Mouse (Mus musculus): ENCODE data around the gene Gm10382. TPM values are rescaled to one million over a fixed set of nuclear protein-coding genes. Genes with fewer than 3 reads are reported as not detected.
"Not testable (repeated sequence)": the region's sequence is repeated elsewhere in the genome, so short reads cannot be mapped to it uniquely, and the experiment has no call there.

The Gm10382 gene
- polyA plus RNA-seq, 2 experiments = 0.10 TPM; not detected in 1

- no peak overlapping the region for H3K9ac ChIP-seq (replicated peaks)
- no peak overlapping the region for H3K27ac ChIP-seq
- TF ChIP-seq CTCF (IDR thresholded peaks at IDR 0.05; ENCODE audit: low read depth) = no peak
Measured at GRCm38 (mm10) chr5:125383637-125384420, 5.3 kb upstream of the Gm10382 start.

DNA sequence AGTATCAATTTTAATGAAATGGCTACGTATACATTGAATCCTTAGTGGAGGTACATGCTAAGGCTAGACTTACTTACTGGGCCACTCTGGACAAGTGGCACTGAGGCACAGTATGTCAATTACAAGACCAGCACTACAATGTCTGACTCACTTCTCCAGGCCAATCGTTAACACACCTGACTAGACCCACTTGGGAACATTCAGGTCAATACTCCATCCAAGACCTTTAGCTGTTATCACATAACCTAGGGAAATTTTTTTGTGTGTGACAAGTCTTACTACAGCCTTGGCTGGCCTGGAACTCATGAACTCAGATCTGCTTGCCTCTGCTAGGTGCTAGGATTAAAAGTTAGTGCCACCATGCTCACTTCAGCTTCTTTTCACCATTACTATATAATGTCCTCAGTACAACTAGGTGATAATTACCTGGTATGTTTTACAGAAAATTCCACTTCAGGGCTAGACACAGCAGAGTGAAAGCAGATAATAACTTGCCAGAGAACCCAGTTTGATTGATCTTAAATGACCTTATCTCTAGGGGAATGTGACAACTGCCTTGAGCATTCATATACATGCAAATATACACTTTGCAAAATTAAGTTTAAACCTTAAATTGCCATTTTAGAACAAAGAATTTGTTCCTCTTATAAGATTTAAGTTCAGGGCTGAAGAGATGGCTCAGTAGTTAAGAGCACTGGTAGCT is 4.5 kb upstream of the Gm10382 start:
- H3K27ac ChIP-seq = no peak overlapping the region
- DNase-seq (ENCODE audit: low read depth in 3 of 3, low spot score in 3 of 3) (no peak), ATAC-seq (ENCODE audit: insufficient read depth) (no peak)
- H3K4me2 ChIP-seq (ENCODE audit: low read depth) = no peak overlapping the region
- H3K9me3 ChIP-seq (ENCODE audit: control insufficient read depth, low read length) = no peaks in the 10 kb centered on the region
- no peak overlapping the region for H3K4me3 ChIP-seq (ENCODE audit: insufficient read depth in 1 of 2, low read depth in 2 of 2, low read length in 2 of 2)
- peaks cover 0 to 6% of the 10 kb centered on the region in 2 experiments; a peak in 3 of 4 replicates for H3K4me1 ChIP-seq (replicated peaks; ENCODE audit: control insufficient read depth in 2 of 2, insufficient read depth in 2 of 2, low read length in 1 of 2)
- TF ChIP-seq CTCF (IDR thresholded peaks at IDR 0.05; ENCODE audit: low read depth) (no peak), EP300 (IDR thresholded peaks at IDR 0.05; ENCODE audit: low read depth) (no peak)
- peaks cover 24% of the 10 kb centered on the region for H3K36me3 ChIP-seq (replicated peaks; ENCODE audit: control insufficient read depth, insufficient read depth, low read depth)
- H3K9ac ChIP-seq (replicated peaks) = no peak overlapping the region
- H3K27me3 ChIP-seq (ENCODE audit: control insufficient read depth, insufficient read depth, low read length) = no peaks in the 10 kb centered on the region
- 76% methylated on average over 2 of the region's 2 CpGs for WGBS (ENCODE audit: insufficient replicate concordance)

More at GRCm38 (mm10) chr5:125383637-125384420, 5.3 kb upstream of the Gm10382 start:
- DNase-seq (ENCODE audit: low read depth in 3 of 3, low spot score in 3 of 3) = no peak
- Histone ChIP-seq H3K9me3 (ENCODE audit: control insufficient read depth, low read length) (no peaks in the 10 kb centered on the region), H3K36me3 (replicated peaks; ENCODE audit: control insufficient read depth, insufficient read depth, low read depth) (peaks cover 24% of the 10 kb centered on the region), H3K4me1 (replicated peaks; ENCODE audit: control insufficient read depth in 2 of 2, insufficient read depth in 2 of 2, low read length in 1 of 2) (peaks cover 0 to 6% of the 10 kb centered on the region in 2 experiments; a peak in 3 of 4 replicates), H3K27me3 (ENCODE audit: control insufficient read depth, insufficient read depth, low read length) (no peaks in the 10 kb centered on the region), H3K4me3 (ENCODE audit: insufficient read depth in 1 of 2, low read depth in 2 of 2, low read length in 2 of 2) (no peak overlapping the region), H3K4me2 (ENCODE audit: low read depth) (no peak overlapping the region)
- ATAC-seq (ENCODE audit: insufficient read depth) = no peak
- 61% methylated on average over 3 of the region's 3 CpGs for WGBS (ENCODE audit: insufficient replicate concordance)

GRCm38 (mm10) chr5:125385215-125385940 is 3.7 kb upstream of the Gm10382 start:
- no peak for DNase-seq (ENCODE audit: low read depth in 3 of 3, low spot score in 3 of 3)
- H3K36me3 ChIP-seq (replicated peaks; ENCODE audit: control insufficient read depth, insufficient read depth, low read depth) = peaks cover 24% of the 10 kb centered on the region
- 69% methylated on average over 8 of the region's 8 CpGs for WGBS (ENCODE audit: insufficient replicate concordance)
- ATAC-seq (ENCODE audit: insufficient read depth) = no peak
- no peak overlapping the region; the same call in 1 of the 2 replicates for H3K4me2 ChIP-seq (ENCODE audit: low read depth)
- H3K27ac ChIP-seq = no peak overlapping the region
- H3K4me3 ChIP-seq (ENCODE audit: insufficient read depth in 1 of 2, low read depth in 2 of 2, low read length in 2 of 2) = no peak overlapping the region
- no peak for TF ChIP-seq EP300 (IDR thresholded peaks at IDR 0.05; ENCODE audit: low read depth)
- TF ChIP-seq CTCF (IDR thresholded peaks at IDR 0.05; ENCODE audit: low read depth) = no peak
- H3K9ac ChIP-seq (replicated peaks) = no peak overlapping the region
- H3K27me3 ChIP-seq (ENCODE audit: control insufficient read depth, insufficient read depth, low read length) = no peaks in the 10 kb centered on the region
- H3K4me1 ChIP-seq (replicated peaks; ENCODE audit: control insufficient read depth in 2 of 2, insufficient read depth in 2 of 2, low read length in 1 of 2) = peaks cover 2 to 8% of the 10 kb centered on the region in 2 experiments
- no peaks in the 10 kb centered on the region for H3K9me3 ChIP-seq (ENCODE audit: control insufficient read depth, low read length)

- H3K4me1 ChIP-seq (replicated peaks; ENCODE audit: control insufficient read depth in 2 of 2, insufficient read depth in 2 of 2, low read length in 1 of 2) = peaks cover 4 to 17% of the 10 kb centered on the region in 2 experiments
- ATAC-seq (ENCODE audit: insufficient read depth); H3K9me3 ChIP-seq (ENCODE audit: control insufficient read depth, low read length); H3K4me3 ChIP-seq (ENCODE audit: insufficient read depth in 1 of 2, low read depth in 2 of 2, low read length in 2 of 2); DNase-seq (ENCODE audit: low read depth in 3 of 3, low spot score in 3 of 3); H3K27ac ChIP-seq; H3K9ac ChIP-seq (replicated peaks); H3K4me2 ChIP-seq (ENCODE audit: low read depth); H3K27me3 ChIP-seq (ENCODE audit: control insufficient read depth, insufficient read depth, low read length): not testable (repeated sequence)
- peaks cover 24% of the 10 kb centered on the region for H3K36me3 ChIP-seq (replicated peaks; ENCODE audit: control insufficient read depth, insufficient read depth, low read depth)
- WGBS (ENCODE audit: insufficient replicate concordance) = 76% methylated on average over 4 of the region's 6 CpGs
Measured at GRCm38 (mm10) chr5:125387295-125387694, 1.8 kb upstream of the Gm10382 start.

All from liver, embryonic 14.5 days (tissue).